Mouse (Mus musculus) urinary bladder, postnatal 14 days (tissue): ENCODE measurements at regions not wholly inside any gene's neighbourhood (a gene's known extent, or its start where the extent isn't known, plus 50 kb on each side); places are given as distances from the start of the nearest gene placed in this dataset.
"Not testable (repeated sequence)": the region's sequence is repeated elsewhere in the genome, so short reads cannot be mapped to it uniquely, and the experiment has no call there.

ENCODE experiments used
- DNase-seq: peaks from one replicate; pipeline ENCODE4 v3.0.0; 2021; ENCODE audit warnings: low spot score

- not testable (repeated sequence) for DNase-seq
Observed at GRCm38 (mm10) chr19:19750069-19750599, 639.1 kb upstream of the Rorb start.

DNA sequence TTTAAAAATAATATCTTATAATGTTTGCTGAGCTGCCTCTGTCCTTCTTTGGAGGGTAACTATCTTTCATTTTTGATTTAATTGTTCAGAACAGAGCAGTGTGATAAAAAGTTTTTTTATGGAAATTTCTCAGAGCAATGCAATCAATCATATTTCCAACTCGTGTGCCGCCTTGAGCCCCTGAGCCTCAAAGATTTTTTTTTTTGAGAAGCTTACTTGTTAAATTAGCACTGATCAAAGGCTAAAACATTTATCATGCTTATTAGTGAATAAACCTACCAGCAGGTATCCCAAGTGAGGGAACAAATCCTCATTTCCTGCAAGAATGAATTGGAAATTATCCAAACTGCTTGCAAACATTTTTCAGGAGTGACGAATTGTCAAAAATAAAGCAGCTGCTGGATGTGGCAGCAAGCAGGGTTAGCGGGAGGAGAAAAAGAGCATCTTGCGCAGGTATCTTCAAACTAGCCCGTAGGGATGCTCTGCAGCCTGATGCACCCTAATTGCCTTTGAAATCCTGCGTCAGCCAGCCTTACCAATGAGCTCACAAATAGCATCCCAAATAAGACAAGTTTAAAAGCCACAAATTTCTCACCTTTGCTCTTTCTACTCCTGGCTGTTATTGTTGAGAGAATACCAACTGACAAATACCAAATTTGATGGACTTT is 637.0 kb upstream of the Rorb start:
- no peak for DNase-seq

GRCm38 (mm10) chr19:19719939-19720338 is 608.9 kb upstream of the Rorb start:
- DNase-seq, result no peak
